Mouse (Mus musculus) small intestine, adult 2 months (tissue): Measurements from ENCODE around the gene Fam49a. TPM values are rescaled to one million over a fixed set of nuclear protein-coding genes. Genes with fewer than 3 reads are reported as not detected.

Experiments
- H3K27ac ChIP-seq: fragments of 200-500 bp; 2 replicates; pipeline ENCODE4 v1.5.1; 2012; ENCODE audit warnings: low read depth, low read length, control low read depth, inconsistent platforms; ENCODE audit not compliant: insufficient read depth
- H3K27me3 ChIP-seq: fragments of 200-500 bp; 2 replicates; pipeline ENCODE4 v1.6.1; 2012; ENCODE audit warnings: mild to moderate bottlenecking, moderate library complexity, low read length, inconsistent platforms; ENCODE audit not compliant: control insufficient read depth, insufficient read depth
- H3K36me3 ChIP-seq: fragments of 200-500 bp; 2 replicates; pipeline ENCODE4 v1.6.1; 2012; ENCODE audit warnings: mild to moderate bottlenecking, low read length, control low read depth, inconsistent platforms; ENCODE audit not compliant: control insufficient read depth, insufficient read depth
- H3K4me1 ChIP-seq: fragments of 200-500 bp; 2 replicates; pipeline ENCODE4 v1.6.1; 2012; ENCODE audit warnings: low read length, inconsistent platforms, mixed read lengths; ENCODE audit not compliant: control insufficient read depth, insufficient read depth, insufficient read length
- H3K4me3 ChIP-seq: fragments of 200-500 bp; 2 replicates; pipeline ENCODE4 v1.5.1; 2012; ENCODE audit warnings: low read depth, mild to moderate bottlenecking, control low read depth, inconsistent platforms, low read length, moderate library complexity
- CTCF ChIP-seq: fragments of 200-500 bp; IDR thresholded peaks from 2 replicates; pipeline ENCODE4 v1.5.1; 2012; ENCODE audit warnings: low read depth, mild to moderate bottlenecking, control low read depth, inconsistent platforms, low read length, moderate library complexity, mixed read lengths; ENCODE audit not compliant: insufficient replicate concordance, insufficient read length; ENCODE audit errors: extremely low read depth
- POLR2A ChIP-seq: fragments of 200-500 bp; IDR thresholded peaks from 2 replicates; pipeline ENCODE4 v1.6.1; 2012; ENCODE audit warnings: low read depth, mild to moderate bottlenecking, control low read depth, inconsistent platforms, low read length, moderate library complexity
- WGBS: fragments of 180-500 bp; shearing (Covaris S2); methylation state at CpG from one replicate; pipeline ENCODE4 v1.1.7; 2018; 5-methylcytosine and 5-hydroxymethylcytosine counted together
- polyA plus RNA-seq: library from polyadenylated mRNA; depleted of rRNA; stranded (reverse); fragments of >200 nt; gene quantifications from 2 replicates; pipeline ENCODE4 v1.2.3, GENCODE M21; 2012

Gene Fam49a
- polyA plus RNA-seq, 1 experiment = 0.34 TPM

DNA sequence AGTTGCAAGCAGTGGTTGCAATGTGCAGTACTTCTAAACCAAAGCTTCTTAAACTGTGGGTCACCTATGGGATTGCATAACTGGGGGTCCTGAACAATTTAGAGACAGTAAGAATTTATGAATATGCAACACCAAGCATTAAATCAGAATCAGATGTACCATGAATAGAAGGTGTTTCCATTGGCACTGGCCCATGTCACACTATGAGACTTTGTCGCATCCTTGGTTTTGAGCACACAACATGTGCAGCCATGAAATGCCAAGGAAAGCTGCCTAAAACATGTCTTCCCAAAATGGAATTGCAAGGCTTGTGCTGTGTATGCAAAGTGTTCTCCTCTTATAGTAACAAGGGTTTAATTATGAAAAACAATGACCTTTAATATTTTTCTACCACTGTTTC, 26.6 kb downstream of the Fam49a start:
- H3K4me3 ChIP-seq = no peak overlapping the region
- H3K27ac ChIP-seq = no peak overlapping the region
- no peaks in the 10 kb centered on the region for H3K36me3 ChIP-seq
- no peak for TF ChIP-seq POLR2A
- TF ChIP-seq CTCF = no peak
- H3K4me1 ChIP-seq = no peaks in the 10 kb centered on the region; the same call in 1 of the 2 replicates
- H3K27me3 ChIP-seq = no peaks in the 10 kb centered on the region
- 97% methylated on average over 1 of the region's 1 CpGs for WGBS

DNA sequence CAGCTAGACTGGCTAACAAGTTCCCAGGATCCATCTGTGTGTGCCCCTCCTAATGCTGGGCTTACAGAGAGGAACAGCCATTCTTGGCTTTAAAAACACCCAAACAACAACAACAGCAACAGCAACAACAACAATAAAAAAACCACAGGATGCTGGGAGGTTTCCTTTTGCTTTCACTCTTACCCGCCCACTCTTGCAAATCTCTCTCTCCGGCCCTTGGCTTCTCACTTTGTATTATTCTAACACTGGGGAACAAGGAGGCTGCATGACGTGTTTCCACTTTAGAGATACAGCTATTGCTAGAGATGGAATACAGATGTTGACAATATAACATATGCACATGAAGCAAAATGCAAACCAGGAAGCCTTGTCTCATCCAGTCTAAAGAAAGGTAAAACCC, 27.7 kb downstream of the Fam49a start:
- no peak overlapping the region for H3K4me3 ChIP-seq
- TF ChIP-seq POLR2A (no peak), CTCF (no peak)
- 70% methylated on average over 3 of the region's 3 CpGs for WGBS

DNA sequence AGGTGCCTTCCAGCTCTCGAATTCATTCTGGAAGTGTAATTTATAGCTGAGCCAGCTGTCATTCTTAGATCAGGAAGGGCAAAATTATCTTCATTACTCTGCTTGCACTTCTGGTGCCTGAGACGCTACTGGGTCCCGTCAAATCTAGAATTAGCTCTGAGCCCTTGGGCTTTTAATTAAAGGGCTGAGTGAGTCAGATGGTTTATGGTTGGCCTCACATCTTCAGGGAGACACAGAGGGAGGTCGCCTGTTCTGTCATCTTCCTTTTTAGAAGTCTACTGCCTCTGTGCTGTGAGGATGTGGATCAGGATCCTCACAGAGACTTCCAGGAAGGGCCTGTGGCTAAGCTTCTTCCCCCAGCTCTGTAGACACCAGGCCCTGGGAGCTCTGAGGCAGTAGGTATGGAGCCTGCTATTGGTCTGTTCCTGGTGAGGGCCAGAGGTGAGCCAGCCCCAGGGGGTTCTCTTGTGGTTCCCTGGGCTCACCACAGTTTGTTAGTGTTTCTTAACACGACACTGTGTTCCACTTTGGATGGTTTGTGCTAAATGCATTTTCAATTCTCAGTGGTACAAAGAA, 30.2 kb downstream of the Fam49a start:
- H3K27ac ChIP-seq = no peak overlapping the region
- WGBS = 44% methylated on average over 5 of the region's 5 CpGs
- H3K4me3 ChIP-seq = no peak overlapping the region
- no peaks in the 10 kb centered on the region for H3K36me3 ChIP-seq
- H3K27me3 ChIP-seq = no peaks in the 10 kb centered on the region
- TF ChIP-seq POLR2A = no peak
- no peak for TF ChIP-seq CTCF
- H3K4me1 ChIP-seq = no peaks in the 10 kb centered on the region; the same call in 1 of the 2 replicates

More for the DNA sequence above, 27.7 kb downstream of the Fam49a start:
- H3K27me3 ChIP-seq = no peaks in the 10 kb centered on the region
- no peaks in the 10 kb centered on the region; the same call in 1 of the 2 replicates for H3K4me1 ChIP-seq
- H3K27ac ChIP-seq = no peak overlapping the region
- no peaks in the 10 kb centered on the region for H3K36me3 ChIP-seq

DNA sequence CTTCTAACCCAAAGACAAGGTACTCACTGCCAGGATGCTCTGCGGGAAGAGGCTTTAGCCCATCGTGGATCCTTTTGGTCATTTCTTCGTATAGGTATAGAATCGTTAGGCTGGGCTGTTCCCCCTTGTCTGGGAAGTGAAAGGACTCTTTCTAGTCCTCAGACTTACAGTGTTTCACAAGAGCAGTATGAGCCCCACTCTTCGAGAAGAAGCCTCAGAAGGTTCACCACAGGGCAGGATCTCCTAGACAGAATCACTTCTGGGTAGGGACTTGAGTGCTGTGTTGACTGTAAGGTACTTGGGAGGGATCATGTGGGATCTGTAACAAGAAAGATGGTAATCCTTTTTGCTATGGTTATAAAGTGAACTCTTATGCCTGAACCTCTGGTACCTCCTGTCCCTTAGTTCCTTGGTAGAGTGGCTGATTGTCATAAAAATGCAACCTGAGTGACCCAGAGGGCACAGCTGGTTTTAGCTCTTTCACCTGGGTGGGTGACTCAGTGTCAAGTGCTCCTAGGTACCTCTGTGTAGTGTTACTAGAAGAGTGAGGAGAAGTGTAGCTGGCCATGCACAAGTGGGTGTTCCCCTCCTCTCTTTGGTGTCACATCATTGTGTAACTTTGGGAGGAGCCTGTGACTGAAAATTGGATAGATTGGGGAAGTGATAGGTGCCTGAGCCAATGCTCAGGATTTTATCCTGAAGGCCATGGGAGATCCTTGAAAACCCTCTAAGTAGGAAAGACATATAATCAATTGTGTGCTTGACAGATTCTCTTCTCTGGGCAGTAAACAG, 32.6 kb downstream of the Fam49a start:
- Histone ChIP-seq H3K27me3 (no peaks in the 10 kb centered on the region), H3K4me3 (no peak overlapping the region), H3K4me1 (no peaks in the 10 kb centered on the region; the same call in 1 of the 2 replicates), H3K27ac (no peak overlapping the region), H3K36me3 (no peaks in the 10 kb centered on the region)
- WGBS = 86% methylated on average over 5 of the region's 5 CpGs
- TF ChIP-seq POLR2A = no peak
- no peak for TF ChIP-seq CTCF

DNA sequence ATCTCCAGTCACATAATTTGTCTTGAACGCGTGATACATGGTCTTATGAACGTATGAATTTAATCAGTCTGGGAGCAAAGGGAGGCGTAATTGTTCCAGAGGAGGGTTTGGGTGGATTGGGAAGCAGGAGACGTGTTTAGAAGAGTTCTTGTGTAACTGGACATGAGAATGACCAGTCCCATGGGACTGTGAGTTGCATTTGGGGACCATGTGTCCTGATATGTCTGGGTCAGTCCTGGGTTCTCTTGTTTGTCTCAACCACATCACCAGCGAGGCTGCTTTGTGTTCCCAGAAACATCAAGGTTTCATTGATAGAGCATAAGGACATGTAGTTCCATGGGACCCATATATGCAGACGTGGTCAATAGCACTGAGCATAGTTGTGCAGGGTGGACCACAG, 36.5 kb downstream of the Fam49a start:
- Histone ChIP-seq H3K27me3 (no peaks in the 10 kb centered on the region), H3K4me3 (no peak overlapping the region), H3K4me1 (peaks cover 4% of the 10 kb centered on the region), H3K36me3 (no peaks in the 10 kb centered on the region), H3K27ac (no peak overlapping the region)
- WGBS = 95% methylated on average over 7 of the region's 7 CpGs
- TF ChIP-seq CTCF (no peak), POLR2A (no peak)

DNA sequence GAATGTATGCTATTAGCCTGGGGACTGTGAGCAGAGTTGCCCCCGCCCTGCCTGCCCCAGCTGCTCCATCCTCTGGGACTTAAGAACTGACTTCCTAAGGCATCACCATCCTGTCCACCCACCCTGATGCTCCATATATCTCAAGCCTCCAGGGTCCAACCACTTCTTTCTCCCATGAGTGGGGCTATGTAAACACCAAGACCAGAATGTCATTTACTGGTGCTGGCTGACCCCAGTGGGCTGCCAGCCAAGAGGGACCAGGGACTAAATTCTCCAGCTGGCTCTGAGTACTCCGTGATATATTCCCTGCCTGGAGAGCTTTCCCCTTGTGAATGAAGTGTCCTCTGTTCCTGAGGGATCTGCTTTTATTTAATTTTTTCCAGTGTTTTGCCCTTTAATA, 37.4 kb downstream of the Fam49a start:
- no peaks in the 10 kb centered on the region for H3K36me3 ChIP-seq
- no peak overlapping the region for H3K27ac ChIP-seq
- 83% methylated on average over 2 of the region's 2 CpGs for WGBS
- peaks cover 4% of the 10 kb centered on the region for H3K4me1 ChIP-seq
- no peaks in the 10 kb centered on the region for H3K27me3 ChIP-seq
- TF ChIP-seq POLR2A (no peak), CTCF (no peak)
- H3K4me3 ChIP-seq = no peak overlapping the region

DNA sequence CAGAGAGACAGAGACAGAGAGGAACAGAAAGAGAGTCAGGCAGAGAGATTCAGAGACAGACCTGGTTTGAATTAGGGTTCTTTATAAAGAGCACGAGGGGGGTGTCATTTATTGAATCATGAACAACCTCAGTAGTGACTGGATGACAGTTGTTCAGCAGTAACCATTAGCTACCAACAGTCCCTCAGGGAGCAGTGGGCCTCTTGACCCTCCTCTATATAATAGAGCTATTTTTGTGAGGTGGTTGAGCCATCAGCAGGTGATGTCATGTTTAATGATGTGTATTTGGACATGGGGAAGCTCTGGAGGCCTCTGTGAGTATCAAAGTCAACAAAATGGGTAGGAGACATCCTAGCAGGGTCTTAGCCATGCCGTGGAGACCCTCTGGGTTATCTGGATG, 39.2 kb downstream of the Fam49a start:
- H3K27ac ChIP-seq = 0 out of 2 replicates have a peak overlapping the region, but pooled peaks have one; percentile 21
- WGBS = 82% methylated on average over 2 of the region's 2 CpGs

More for the DNA sequence above, 39.2 kb downstream of the Fam49a start:
- no peaks in the 10 kb centered on the region for H3K27me3 ChIP-seq
- H3K4me1 ChIP-seq = peaks cover 4% of the 10 kb centered on the region
- H3K36me3 ChIP-seq = no peaks in the 10 kb centered on the region
- no peak overlapping the region for H3K4me3 ChIP-seq
- TF ChIP-seq CTCF = no peak
- TF ChIP-seq POLR2A = no peak
